Mouse (Mus musculus) olfactory bulb, adult 2 months (tissue): ENCODE data around the gene Zmym6.

ENCODE experiments used
- CTCF ChIP-seq: fragments of 200-500 bp; IDR thresholded peaks from 2 replicates; pipeline ENCODE4 v1.5.1; 2012; ENCODE audit warnings: low read depth, mild to moderate bottlenecking, low read length, moderate library complexity; ENCODE audit not compliant: insufficient read depth
- POLR2A ChIP-seq: fragments of 200-500 bp; IDR thresholded peaks from 2 replicates; pipeline ENCODE4 v1.6.1; 2012; ENCODE audit warnings: mild to moderate bottlenecking, low read depth, low read length, moderate library complexity; ENCODE audit not compliant: insufficient read depth

DNA sequence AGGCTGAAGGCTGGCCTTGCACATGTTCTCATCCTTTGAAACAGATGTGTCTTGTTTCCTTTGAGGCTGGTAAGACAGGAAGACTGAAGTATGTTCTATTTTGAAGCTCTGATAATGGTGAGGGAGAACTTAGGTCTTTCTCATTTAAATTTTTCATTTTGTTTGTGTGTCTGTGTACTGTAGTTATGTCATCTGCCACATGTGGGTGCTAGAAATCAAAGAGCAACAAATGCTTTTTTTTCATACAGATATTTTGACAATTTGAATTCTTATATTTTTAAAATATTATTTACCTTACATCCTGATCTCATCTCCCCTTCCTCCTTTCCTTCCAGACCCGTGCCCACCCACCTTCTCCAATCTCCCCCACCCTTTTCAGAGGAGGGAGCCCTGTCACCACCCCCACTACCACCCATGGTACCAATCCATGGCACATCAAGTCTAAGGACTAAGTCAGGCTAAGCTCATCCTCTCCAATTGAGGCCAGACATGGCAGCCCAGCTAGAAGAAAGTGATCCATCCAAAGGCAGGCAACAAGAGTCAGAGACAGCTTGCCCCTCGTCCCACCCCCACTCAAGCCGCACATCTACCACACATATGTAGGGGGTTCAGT lies 37.2 kb upstream of the Zmym6 start:
- no peak for TF ChIP-seq POLR2A
- no peak for TF ChIP-seq CTCF
